Mouse (Mus musculus) bone marrow, adult 2 months (tissue): ENCODE measurements around the gene Dse. TPM values are rescaled to one million over a fixed set of nuclear protein-coding genes. Genes with fewer than 3 reads are reported as not detected.

Experiments
- H3K27ac ChIP-seq: fragments of 200-500 bp; 2 replicates; pipeline ENCODE4 v1.5.1; 2012; ENCODE audit warnings: low read depth, mild to moderate bottlenecking, control low read depth, inconsistent platforms, low read length; ENCODE audit not compliant: control insufficient read depth, poor library complexity, insufficient read depth
- H3K4me1 ChIP-seq: fragments of 200-500 bp; 2 replicates; pipeline ENCODE4 v1.6.1; 2011; ENCODE audit warnings: low read length; ENCODE audit not compliant: control insufficient read depth, insufficient read depth
- H3K4me3 ChIP-seq: fragments of 200-500 bp; replicated peaks from 2 replicates; pipeline ENCODE3; 2011; ENCODE audit warnings: mild to moderate bottlenecking, low read depth, low read length, control low read depth; ENCODE audit not compliant: control insufficient read depth
- CTCF ChIP-seq: fragments of 200-500 bp; IDR thresholded peaks from 2 replicates; pipeline ENCODE4 v1.5.1; 2011; ENCODE audit warnings: low read length, control low read depth; ENCODE audit not compliant: control insufficient read depth, insufficient read depth
- POLR2A ChIP-seq: fragments of 200-500 bp; IDR thresholded peaks from 2 replicates; pipeline ENCODE4 v1.6.1; 2011; ENCODE audit warnings: low read depth, mild to moderate bottlenecking, control low read depth, low read length, borderline replicate concordance; ENCODE audit not compliant: control insufficient read depth
- WGBS: fragments of 180-500 bp; shearing (Covaris S2); methylation state at CpG from one replicate; pipeline ENCODE4 v1.1.7; 2018; 5-methylcytosine and 5-hydroxymethylcytosine counted together
- polyA plus RNA-seq: library from polyadenylated mRNA; stranded (reverse); fragments of >200 nt; gene quantifications from 2 replicates; pipeline ENCODE4 v1.2.4, GENCODE M21; 2011; ENCODE audit warnings: low replicate concordance; ENCODE audit not compliant: missing spikeins, insufficient read depth, insufficient read length

Gene Dse
- polyA plus RNA-seq, 1 experiment = 4.8 TPM

GRCm38 (mm10) chr10:34208031-34208430, 516 bp upstream of the Dse start:
- 47% methylated on average over 13 of the region's 13 CpGs for WGBS
- Histone ChIP-seq H3K4me3 (no peak overlapping the region), H3K27ac (no peak overlapping the region), H3K4me1 (no peaks in the 10 kb centered on the region)
- TF ChIP-seq POLR2A = no peak
- no peak for TF ChIP-seq CTCF

- peak; percentile 46; the same call in 1 of the 2 replicates for TF ChIP-seq POLR2A
- TF ChIP-seq CTCF = no peak
- under 1% methylated on average over 61 of the region's 65 CpGs for WGBS
Observed at GRCm38 (mm10) chr10:34206783-34207502, 572 bp downstream of the Dse start.

GRCm38 (mm10) chr10:34206436-34206782, 1.1 kb downstream of the Dse start:
- H3K4me1 ChIP-seq = no peaks in the 10 kb centered on the region
- WGBS = 5% methylated on average over 15 of the region's 15 CpGs
- peak overlapping the region; percentile 57 for H3K4me3 ChIP-seq
- TF ChIP-seq CTCF (no peak), POLR2A (no peak)
- H3K27ac ChIP-seq = peak overlapping the region; percentile 21; the same call in 1 of the 2 replicates

More at GRCm38 (mm10) chr10:34206783-34207502, 572 bp downstream of the Dse start:
- H3K4me1 ChIP-seq = no peaks in the 10 kb centered on the region
- H3K27ac ChIP-seq = peak overlapping the region; percentile 39
- peak overlapping the region; percentile 57 for H3K4me3 ChIP-seq

GRCm38 (mm10) chr10:34205825-34206224, 1.7 kb downstream of the Dse start:
- TF ChIP-seq CTCF (no peak), POLR2A (no peak)
- no peak overlapping the region for H3K4me3 ChIP-seq
- no peak overlapping the region for H3K27ac ChIP-seq
- 80% methylated on average over 1 of the region's 1 CpGs for WGBS
- H3K4me1 ChIP-seq = no peaks in the 10 kb centered on the region

- no peak overlapping the region for H3K4me3 ChIP-seq
- H3K27ac ChIP-seq = no peak overlapping the region
- TF ChIP-seq POLR2A (no peak), CTCF (no peak)
- WGBS = 89% methylated on average over 1 of the region's 1 CpGs
- peaks cover 3% of the 10 kb centered on the region; the same call in 1 of the 2 replicates for H3K4me1 ChIP-seq
Observed at GRCm38 (mm10) chr10:34200689-34201088, 6.8 kb downstream of the Dse start.

GRCm38 (mm10) chr10:34198574-34198973, 8.9 kb downstream of the Dse start:
- Histone ChIP-seq H3K4me3 (no peak overlapping the region), H3K27ac (no peak overlapping the region)
- 64% methylated on average over 3 of the region's 3 CpGs for WGBS

GRCm38 (mm10) chr10:34198061-34198460, 9.5 kb downstream of the Dse start:
- Histone ChIP-seq H3K27ac (no peak overlapping the region; the same call in 1 of the 2 replicates), H3K4me1 (peaks cover 3% of the 10 kb centered on the region), H3K4me3 (no peak overlapping the region)
- no peak for TF ChIP-seq POLR2A
- no peak for TF ChIP-seq CTCF
- 6% methylated on average over 3 of the region's 3 CpGs for WGBS

More at GRCm38 (mm10) chr10:34198574-34198973, 8.9 kb downstream of the Dse start:
- peaks cover 3% of the 10 kb centered on the region for H3K4me1 ChIP-seq
- no peak for TF ChIP-seq CTCF
- no peak for TF ChIP-seq POLR2A

GRCm38 (mm10) chr10:34197269-34197668, 10.2 kb downstream of the Dse start:
- WGBS = 12% methylated on average over 3 of the region's 3 CpGs
- Histone ChIP-seq H3K4me3 (no peak overlapping the region), H3K27ac (no peak overlapping the region), H3K4me1 (peaks cover 3% of the 10 kb centered on the region)
- no peak for TF ChIP-seq POLR2A
- no peak for TF ChIP-seq CTCF
